Mouse (Mus musculus): ENCODE data around the gene Ccn6. TPM values are rescaled to one million over a fixed set of nuclear protein-coding genes. Genes with fewer than 3 reads are reported as not detected.

Ccn6 gene
- polyA plus RNA-seq, 1 experiment from 2014 or later, result 0.26 TPM

GRCm38 (mm10) chr10:39140843-39141242 lies 22.8 kb downstream of the Ccn6 start:
- Histone ChIP-seq H3K27ac (ENCODE audit: low read length) (no peak overlapping the region), H3K4me3 (ENCODE audit: low read length) (no peak overlapping the region), H3K4me1 (ENCODE audit: control insufficient read depth, insufficient read depth, low read length) (no peaks in the 10 kb centered on the region), H3K36me3 (ENCODE audit: control insufficient read depth, insufficient read depth) (peaks cover 22% of the 10 kb centered on the region), H3K9ac (ENCODE audit: low read length) (no peak overlapping the region), H3K27me3 (ENCODE audit: control insufficient read depth, insufficient read depth, low read length) (no peaks in the 10 kb centered on the region), H3K9me3 (replicated peaks; ENCODE audit: control insufficient read depth, low read length) (no peaks in the 10 kb centered on the region), H3K4me2 (ENCODE audit: low read depth, low read length) (no peak overlapping the region)
- no peak for ATAC-seq (replicated peaks; ENCODE audit: extremely low read depth, insufficient read depth, low FRiP score)
- 87% methylated on average over 14 of the region's 14 CpGs for WGBS

GRCm38 (mm10) chr10:39138761-39139160 lies 24.8 kb downstream of the Ccn6 start:
- Histone ChIP-seq H3K27ac (ENCODE audit: low read length) (no peak overlapping the region), H3K4me3 (ENCODE audit: low read length) (no peak overlapping the region), H3K27me3 (ENCODE audit: control insufficient read depth, insufficient read depth, low read length) (no peaks in the 10 kb centered on the region), H3K36me3 (ENCODE audit: control insufficient read depth, insufficient read depth) (peaks cover 12% of the 10 kb centered on the region), H3K4me1 (ENCODE audit: control insufficient read depth, insufficient read depth, low read length) (peaks cover 7% of the 10 kb centered on the region), H3K4me2 (ENCODE audit: low read depth, low read length) (no peak overlapping the region), H3K9me3 (replicated peaks; ENCODE audit: control insufficient read depth, low read length) (no peaks in the 10 kb centered on the region), H3K9ac (ENCODE audit: low read length) (no peak overlapping the region)
- no peak for ATAC-seq (replicated peaks; ENCODE audit: extremely low read depth, insufficient read depth, low FRiP score)
- 84% methylated on average over 6 of the region's 6 CpGs for WGBS

GRCm38 (mm10) chr10:39137766-39138165 lies 25.8 kb downstream of the Ccn6 start:
- ATAC-seq (replicated peaks; ENCODE audit: extremely low read depth, insufficient read depth, low FRiP score), result no peak
- Histone ChIP-seq H3K36me3 (ENCODE audit: control insufficient read depth, insufficient read depth) (peaks cover 11% of the 10 kb centered on the region), H3K4me2 (ENCODE audit: low read depth, low read length) (no peak overlapping the region), H3K9ac (ENCODE audit: low read length) (no peak overlapping the region), H3K4me1 (ENCODE audit: control insufficient read depth, insufficient read depth, low read length) (peaks cover 7% of the 10 kb centered on the region), H3K27me3 (ENCODE audit: control insufficient read depth, insufficient read depth, low read length) (no peaks in the 10 kb centered on the region), H3K4me3 (ENCODE audit: low read length) (no peak overlapping the region), H3K9me3 (replicated peaks; ENCODE audit: control insufficient read depth, low read length) (no peaks in the 10 kb centered on the region), H3K27ac (ENCODE audit: low read length) (no peak overlapping the region)
- WGBS, result 72% methylated on average over 3 of the region's 3 CpGs

GRCm38 (mm10) chr10:39133462-39134310 lies 29.9 kb downstream of the Ccn6 start, which contains the start of the genes Fam229b and Tube1:
Gene Fam229b (minus strand): TSS chr10:39133914.
Gene Tube1 (plus strand): TSS chr10:39133976.
- WGBS, result 4% methylated on average over 47 of the region's 47 CpGs
- Histone ChIP-seq H3K9me3 (replicated peaks; ENCODE audit: control insufficient read depth, low read length) (no peaks in the 10 kb centered on the region), H3K36me3 (ENCODE audit: control insufficient read depth, insufficient read depth) (no peaks in the 10 kb centered on the region), H3K9ac (ENCODE audit: low read length) (peak within 1 kb of the TSS; percentile 90), H3K4me2 (ENCODE audit: low read depth, low read length) (peak within 1 kb of the TSS; percentile 96), H3K4me3 (ENCODE audit: low read length) (peak within 1 kb of the TSS; percentile 85), H3K27ac (ENCODE audit: low read length) (peak within 1 kb of the TSS; percentile 42; the same call in 1 of the 2 replicates), H3K27me3 (ENCODE audit: control insufficient read depth, insufficient read depth, low read length) (no peaks in the 10 kb centered on the region), H3K4me1 (ENCODE audit: control insufficient read depth, insufficient read depth, low read length) (peaks cover 7% of the 10 kb centered on the region)
- peak; percentile 79 for ATAC-seq (replicated peaks; ENCODE audit: extremely low read depth, insufficient read depth, low FRiP score)

- no peak overlapping the region for H3K9ac ChIP-seq (ENCODE audit: low read length)
- no peak overlapping the region for H3K4me3 ChIP-seq (ENCODE audit: low read length)
- H3K4me2 ChIP-seq (ENCODE audit: low read depth, low read length), result no peak overlapping the region
- H3K27ac ChIP-seq (ENCODE audit: low read length), result no peak overlapping the region
- H3K4me1 ChIP-seq (ENCODE audit: control insufficient read depth, insufficient read depth, low read length), result no peaks in the 10 kb centered on the region
- 29% methylated on average over 4 of the region's 4 CpGs for WGBS
- ATAC-seq (replicated peaks; ENCODE audit: extremely low read depth, insufficient read depth, low FRiP score), result no peak
- no peaks in the 10 kb centered on the region for H3K27me3 ChIP-seq (ENCODE audit: control insufficient read depth, insufficient read depth, low read length)
- no peaks in the 10 kb centered on the region for H3K36me3 ChIP-seq (ENCODE audit: control insufficient read depth, insufficient read depth)
- H3K9me3 ChIP-seq (replicated peaks; ENCODE audit: control insufficient read depth, low read length), result no peaks in the 10 kb centered on the region
These were observed 42.2 kb downstream of the Ccn6 start for GRCm38 (mm10) chr10:39121412-39121811.

GRCm38 (mm10) chr10:39109489-39109874 lies 54.1 kb downstream of the Ccn6 start:
- 72% methylated on average over 4 of the region's 4 CpGs for WGBS
- Histone ChIP-seq H3K27me3 (ENCODE audit: control insufficient read depth, insufficient read depth, low read length) (no peaks in the 10 kb centered on the region), H3K4me3 (ENCODE audit: low read length) (no peak overlapping the region), H3K9ac (ENCODE audit: low read length) (no peak overlapping the region), H3K36me3 (ENCODE audit: control insufficient read depth, insufficient read depth) (peaks cover 53% of the 10 kb centered on the region), H3K27ac (ENCODE audit: low read length) (no peak overlapping the region), H3K4me1 (ENCODE audit: control insufficient read depth, insufficient read depth, low read length) (no peaks in the 10 kb centered on the region), H3K4me2 (ENCODE audit: low read depth, low read length) (no peak overlapping the region), H3K9me3 (replicated peaks; ENCODE audit: control insufficient read depth, low read length) (no peaks in the 10 kb centered on the region)
- no peak for ATAC-seq (replicated peaks; ENCODE audit: extremely low read depth, insufficient read depth, low FRiP score)

- no peak overlapping the region for H3K4me3 ChIP-seq (ENCODE audit: low read length)
- no peak for ATAC-seq (replicated peaks; ENCODE audit: extremely low read depth, insufficient read depth, low FRiP score)
- no peak overlapping the region for H3K27ac ChIP-seq (ENCODE audit: low read length)
- H3K4me2 ChIP-seq (ENCODE audit: low read depth, low read length), result no peak overlapping the region
- no peaks in the 10 kb centered on the region for H3K9me3 ChIP-seq (replicated peaks; ENCODE audit: control insufficient read depth, low read length)
- peaks cover 53% of the 10 kb centered on the region for H3K36me3 ChIP-seq (ENCODE audit: control insufficient read depth, insufficient read depth)
- 68% methylated on average over 10 of the region's 10 CpGs for WGBS
- no peaks in the 10 kb centered on the region for H3K4me1 ChIP-seq (ENCODE audit: control insufficient read depth, insufficient read depth, low read length)
- no peak overlapping the region for H3K9ac ChIP-seq (ENCODE audit: low read length)
- H3K27me3 ChIP-seq (ENCODE audit: control insufficient read depth, insufficient read depth, low read length), result no peaks in the 10 kb centered on the region
These were observed 54.6 kb downstream of the Ccn6 start for GRCm38 (mm10) chr10:39108837-39109488.

- Histone ChIP-seq H3K4me3 (ENCODE audit: low read length) (no peak overlapping the region), H3K4me2 (ENCODE audit: low read depth, low read length) (no peak overlapping the region), H3K36me3 (ENCODE audit: control insufficient read depth, insufficient read depth) (peaks cover 63% of the 10 kb centered on the region), H3K4me1 (ENCODE audit: control insufficient read depth, insufficient read depth, low read length) (no peaks in the 10 kb centered on the region), H3K27ac (ENCODE audit: low read length) (no peak overlapping the region), H3K9me3 (replicated peaks; ENCODE audit: control insufficient read depth, low read length) (no peaks in the 10 kb centered on the region), H3K9ac (ENCODE audit: low read length) (no peak overlapping the region), H3K27me3 (ENCODE audit: control insufficient read depth, insufficient read depth, low read length) (no peaks in the 10 kb centered on the region)
- WGBS, result 68% methylated on average over 4 of the region's 4 CpGs
- no peak for ATAC-seq (replicated peaks; ENCODE audit: extremely low read depth, insufficient read depth, low FRiP score)
These were observed 56.7 kb downstream of the Ccn6 start for GRCm38 (mm10) chr10:39106935-39107334.

GRCm38 (mm10) chr10:39106413-39106812 lies 57.2 kb downstream of the Ccn6 start:
- H3K9me3 ChIP-seq (replicated peaks; ENCODE audit: control insufficient read depth, low read length), result no peaks in the 10 kb centered on the region
- H3K4me2 ChIP-seq (ENCODE audit: low read depth, low read length), result no peak overlapping the region
- peaks cover 61% of the 10 kb centered on the region for H3K36me3 ChIP-seq (ENCODE audit: control insufficient read depth, insufficient read depth)
- no peaks in the 10 kb centered on the region for H3K4me1 ChIP-seq (ENCODE audit: control insufficient read depth, insufficient read depth, low read length)
- no peak overlapping the region for H3K4me3 ChIP-seq (ENCODE audit: low read length)
- H3K9ac ChIP-seq (ENCODE audit: low read length), result no peak overlapping the region
- 72% methylated on average over 3 of the region's 3 CpGs for WGBS
- no peaks in the 10 kb centered on the region for H3K27me3 ChIP-seq (ENCODE audit: control insufficient read depth, insufficient read depth, low read length)
- no peak overlapping the region for H3K27ac ChIP-seq (ENCODE audit: low read length)
- no peak for ATAC-seq (replicated peaks; ENCODE audit: extremely low read depth, insufficient read depth, low FRiP score)
